Mouse (Mus musculus) liver, postnatal 0 days (tissue): ENCODE results near the gene Sntb2. TPM values are rescaled to one million over a fixed set of nuclear protein-coding genes. Genes with fewer than 3 reads are reported as not detected.

Source experiments
- ATAC-seq: fragments of 200-750 bp; cut with Nextera tagmentation; 2 replicates; pipeline ENCODE4 v1.8.0; 2017; ENCODE audit warnings: mild to moderate bottlenecking, moderate library complexity
- DNase-seq: peaks from one replicate; pipeline ENCODE4 v3.0.0-alpha.2; 2016
- H3K27ac ChIP-seq: fragments of 300-500 bp; sonication (generic); 2 replicates; pipeline ENCODE4 v1.5.1; 2014; ENCODE audit warnings: antibody characterized with exemption, moderate library complexity, mild to moderate bottlenecking, low read depth
- H3K27me3 ChIP-seq: fragments of 300-500 bp; sonication (generic); 2 replicates; pipeline ENCODE4 v1.6.1; 2014; ENCODE audit warnings: low read length, control low read depth, mixed read lengths; ENCODE audit not compliant: insufficient read depth
- H3K36me3 ChIP-seq: fragments of 300-500 bp; sonication (generic); replicated peaks from 2 replicates; pipeline ENCODE4 v1.6.1; 2014; ENCODE audit warnings: mild to moderate bottlenecking, control low read depth, low read length, moderate library complexity, mixed read lengths; ENCODE audit not compliant: insufficient read depth
- H3K4me1 ChIP-seq: fragments of 300-500 bp; sonication (generic); 2 replicates; pipeline ENCODE4 v1.6.1; 2014; ENCODE audit warnings: antibody characterized with exemption, mild to moderate bottlenecking, control low read depth; ENCODE audit not compliant: insufficient read depth
- H3K4me2 ChIP-seq: fragments of 300-500 bp; sonication (generic); 2 replicates; pipeline ENCODE4 v1.6.1; 2014; ENCODE audit warnings: low read depth, mild to moderate bottlenecking, low read length, moderate library complexity, mixed read lengths
- H3K4me3 ChIP-seq: fragments of 300-500 bp; sonication (generic); 2 replicates; pipeline ENCODE4 v1.5.1; 2014; ENCODE audit warnings: low read depth, low read length
- H3K9ac ChIP-seq: fragments of 300-500 bp; sonication (generic); replicated peaks from 2 replicates; pipeline ENCODE4 v1.6.1; 2014; ENCODE audit warnings: mild to moderate bottlenecking, moderate library complexity
- H3K9me3 ChIP-seq: fragments of 300-500 bp; sonication (generic); 2 replicates; pipeline ENCODE4 v1.6.1; 2016; ENCODE audit warnings: mild to moderate bottlenecking, control low read depth, low read length, mixed read lengths
- CTCF ChIP-seq: sonication (generic); IDR thresholded peaks from 2 replicates; pipeline ENCODE4 v1.5.1; 2016; ENCODE audit warnings: antibody characterized with exemption, low read depth
- EP300 ChIP-seq: IDR thresholded peaks from 2 replicates; pipeline ENCODE4 v1.6.1; 2016; ENCODE audit warnings: antibody characterized with exemption, low read depth, mild to moderate bottlenecking
- WGBS: fragments of 180-500 bp; shearing (Covaris S2); extraction: QIAGEN DNeasy Blood & Tissue Kit; methylation state at CpG from one replicate; pipeline ENCODE4 v1.1.7; 2014; ENCODE audit not compliant: insufficient replicate concordance; 5-methylcytosine and 5-hydroxymethylcytosine counted together
- polyA plus RNA-seq: library from polyadenylated mRNA; unstranded; fragments of >200 nt; fragmentation: Nextera tagmentation; extraction: Ambion mirVana; gene quantifications from 2 replicates; pipeline ENCODE4 v1.2.1, GENCODE M21; 2015

Sntb2 gene
- polyA plus RNA-seq, 1 experiment from 2014 or later = 1.9 TPM

GRCm38 (mm10) chr8:107056973-107057369 lies 121.4 kb downstream of the Sntb2 start:
- TF ChIP-seq CTCF = no peak
- no peak; the same call in 1 of the 2 replicates for TF ChIP-seq EP300
- Histone ChIP-seq H3K27ac (peak overlapping the region; percentile 58), H3K9me3 (no peaks in the 10 kb centered on the region), H3K36me3 (peaks cover 39% of the 10 kb centered on the region), H3K9ac (peak overlapping the region; percentile 84), H3K27me3 (no peaks in the 10 kb centered on the region), H3K4me1 (peaks cover 23% of the 10 kb centered on the region), H3K4me2 (peak overlapping the region; percentile 94), H3K4me3 (peak overlapping the region; percentile 92)
- ATAC-seq (peak; percentile 56), DNase-seq (no peak)
- under 1% methylated on average over 33 of the region's 33 CpGs for WGBS

GRCm38 (mm10) chr8:107062613-107063012 lies 127.1 kb downstream of the Sntb2 start:
- Histone ChIP-seq H3K9me3 (no peaks in the 10 kb centered on the region), H3K4me2 (no peak overlapping the region), H3K36me3 (peaks cover 9% of the 10 kb centered on the region), H3K4me1 (peaks cover 10% of the 10 kb centered on the region), H3K27ac (no peak overlapping the region), H3K4me3 (no peak overlapping the region), H3K27me3 (no peaks in the 10 kb centered on the region), H3K9ac (no peak overlapping the region)
- 74% methylated on average over 1 of the region's 1 CpGs for WGBS
- TF ChIP-seq EP300 (no peak), CTCF (no peak)
- DNase-seq = no peak
- ATAC-seq = no peak

- Histone ChIP-seq H3K36me3 (peaks cover 11% of the 10 kb centered on the region; the same call in 1 of the 2 replicates), H3K9ac (no peak within 1 kb of the TSS), H3K27ac (no peak within 1 kb of the TSS), H3K9me3 (no peaks in the 10 kb centered on the region), H3K4me2 (no peak within 1 kb of the TSS), H3K27me3 (no peaks in the 10 kb centered on the region), H3K4me1 (peaks cover 2% of the 10 kb centered on the region; the same call in 1 of the 2 replicates), H3K4me3 (no peak within 1 kb of the TSS)
- ATAC-seq = peak; percentile 79
- 49% methylated on average over 17 of the region's 17 CpGs for WGBS
- TF ChIP-seq EP300 (no peak), CTCF (no peak)
- DNase-seq = peak; percentile 34
Observed at GRCm38 (mm10) chr8:107065511-107066496, 130.3 kb downstream of the Sntb2 start, which contains the start of gene Tmed6. Tmed6 (minus strand) TSS chr8:107065644.

Other genes starting within 250 kb of the Sntb2 start
- 0.05 TPM in 1 of 2 replicates, not detected in the other for gene Has3, start 65.5 kb upstream of the Sntb2 start, polyA plus RNA-seq
- 20.7 and 22.4 TPM in 2 replicates for gene Utp4, start 42.1 kb upstream of the Sntb2 start, polyA plus RNA-seq
- 16.8 and 18.3 TPM in 2 replicates for gene Vps4a, start 95.5 kb downstream of the Sntb2 start, polyA plus RNA-seq
- gene Pdf, start 112.9 kb downstream of the Sntb2 start, polyA plus RNA-seq = 20.7 and 21.5 TPM in 2 replicates
- gene Cog8, start 120.9 kb downstream of the Sntb2 start, polyA plus RNA-seq = 15.6 and 16.8 TPM in 2 replicates
- 31.2 and 31.4 TPM in 2 replicates for gene Nip7, start 121.1 kb downstream of the Sntb2 start, polyA plus RNA-seq
- 0.92 and 1.5 TPM in 2 replicates for gene Tmed6, start 129.9 kb downstream of the Sntb2 start, polyA plus RNA-seq
- 6.9 and 7.3 TPM in 2 replicates for gene Terf2, start 160.8 kb downstream of the Sntb2 start, polyA plus RNA-seq
- gene Cyb5b, start 214.9 kb downstream of the Sntb2 start, polyA plus RNA-seq = 19.7 and 23.6 TPM in 2 replicates